Mouse (Mus musculus): Measurements from ENCODE around the gene Abhd12. TPM values are rescaled to one million over a fixed set of nuclear protein-coding genes. Genes with fewer than 3 reads are reported as not detected.
A peak's percentile ranks its signal among the peaks of the same experiment; 100 is the strongest.
"Not testable (repeated sequence)": the region's sequence is repeated elsewhere in the genome, so short reads cannot be mapped to it uniquely, and the experiment has no call there.

Gene Abhd12
- polyA plus RNA-seq (2015; fragmentation: Nextera tagmentation; extraction: Ambion mirVana) = 73.2 and 76.2 TPM in 2 replicates

DNA sequence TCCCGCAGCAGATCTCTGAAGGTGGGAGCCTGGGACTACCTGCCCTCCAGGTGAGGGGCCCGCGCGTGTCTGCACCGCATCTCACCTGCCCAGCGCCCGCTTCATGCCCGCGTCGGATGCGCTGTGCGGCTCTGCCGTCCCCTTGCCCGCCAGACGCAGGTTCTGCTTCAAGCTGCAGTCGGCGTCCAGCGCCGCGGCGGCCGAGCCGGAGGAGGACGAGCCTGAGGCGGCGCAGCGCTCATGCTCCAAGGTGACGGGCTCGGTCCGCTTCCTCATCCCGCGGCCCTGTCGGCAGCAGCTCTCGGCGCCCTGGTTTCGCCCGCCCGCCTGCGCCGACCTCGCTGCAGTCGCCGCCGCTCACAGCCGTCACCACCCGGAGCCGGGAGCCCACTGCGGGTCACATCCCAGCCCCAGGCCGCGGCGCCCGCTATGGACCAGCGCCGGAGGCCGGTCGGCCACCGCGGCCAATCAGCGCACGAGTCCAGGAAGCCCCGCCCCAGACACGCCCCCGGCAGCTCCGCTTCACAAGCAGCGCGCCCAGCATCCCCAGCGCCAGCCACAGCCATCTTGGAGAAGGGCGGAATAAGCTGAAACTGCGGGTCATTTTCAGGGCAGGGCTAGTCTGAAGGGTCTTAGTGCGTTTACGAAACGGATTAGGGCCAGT, at the start of gene Abhd12:
TSS of gene Abhd12 (minus strand) at position 470 of the 664 bp plus-strand sequence.
- Histone ChIP-seq H3K4me1 (replicated peaks; ENCODE audit: control insufficient read depth, insufficient read depth) (peaks cover 5% of the 10 kb centered on the region), H3K4me3 (ENCODE audit: low read depth, low read length) (peak within 1 kb of the TSS; percentile 81), H3K27ac (replicated peaks) (peak within 1 kb of the TSS; percentile 88), H3K36me3 (ENCODE audit: control insufficient read depth, insufficient read depth, low read length) (no peaks in the 10 kb centered on the region), H3K27me3 (ENCODE audit: control insufficient read depth, insufficient read depth, low read length) (no peaks in the 10 kb centered on the region), H3K4me2 (replicated peaks; ENCODE audit: low read depth) (peak within 1 kb of the TSS; percentile 92), H3K9me3 (ENCODE audit: control insufficient read depth, low read length) (no peaks in the 10 kb centered on the region), H3K9ac (ENCODE audit: low read length) (peak within 1 kb of the TSS; percentile 85)
- TF ChIP-seq CTCF (IDR thresholded peaks at IDR 0.05; ENCODE audit: low read depth) = 0 out of 2 replicates have a peak, but pooled peaks have one; percentile 7
- no peak for TF ChIP-seq EP300 (optimal IDR thresholded peaks at IDR 0.05)
- peak; percentile 98 for ATAC-seq (ENCODE audit: low FRiP score, low TSS enrichment)
- DNase-seq (ENCODE audit: low spot score) = peak; percentile 99
- WGBS = under 1% methylated on average over 63 of the region's 72 CpGs

GRCm38 (mm10) chr2:150951201-150951600, 46.7 kb upstream of the Abhd12 start:
- Histone ChIP-seq H3K27me3 (ENCODE audit: control insufficient read depth, insufficient read depth, low read length) (no peaks in the 10 kb centered on the region), H3K4me2 (replicated peaks; ENCODE audit: low read depth) (no peak overlapping the region), H3K4me3 (ENCODE audit: low read depth, low read length) (no peak overlapping the region), H3K9me3 (ENCODE audit: control insufficient read depth, low read length) (no peaks in the 10 kb centered on the region), H3K36me3 (ENCODE audit: control insufficient read depth, insufficient read depth, low read length) (peaks cover 3% of the 10 kb centered on the region; the same call in 1 of the 2 replicates), H3K27ac (replicated peaks) (no peak overlapping the region), H3K4me1 (replicated peaks; ENCODE audit: control insufficient read depth, insufficient read depth) (no peaks in the 10 kb centered on the region), H3K9ac (ENCODE audit: low read length) (no peak overlapping the region)
- ATAC-seq (ENCODE audit: low FRiP score, low TSS enrichment) = no peak
- no peak for DNase-seq (ENCODE audit: low spot score)
- TF ChIP-seq CTCF (IDR thresholded peaks at IDR 0.05; ENCODE audit: low read depth) (no peak), EP300 (optimal IDR thresholded peaks at IDR 0.05) (no peak)
- 86% methylated on average over 2 of the region's 2 CpGs for WGBS

GRCm38 (mm10) chr2:150950056-150950455, 45.5 kb upstream of the Abhd12 start:
- TF ChIP-seq EP300 (optimal IDR thresholded peaks at IDR 0.05) (no peak), CTCF (IDR thresholded peaks at IDR 0.05; ENCODE audit: low read depth) (no peak)
- Histone ChIP-seq H3K9ac (ENCODE audit: low read length) (no peak overlapping the region), H3K27ac (replicated peaks) (no peak overlapping the region), H3K36me3 (ENCODE audit: control insufficient read depth, insufficient read depth, low read length) (peaks cover 3% of the 10 kb centered on the region; the same call in 1 of the 2 replicates), H3K4me1 (replicated peaks; ENCODE audit: control insufficient read depth, insufficient read depth) (no peaks in the 10 kb centered on the region), H3K4me2 (replicated peaks; ENCODE audit: low read depth) (no peak overlapping the region), H3K9me3 (ENCODE audit: control insufficient read depth, low read length) (no peaks in the 10 kb centered on the region), H3K27me3 (ENCODE audit: control insufficient read depth, insufficient read depth, low read length) (no peaks in the 10 kb centered on the region), H3K4me3 (ENCODE audit: low read depth, low read length) (no peak overlapping the region)
- DNase-seq (ENCODE audit: low spot score) (no peak), ATAC-seq (ENCODE audit: low FRiP score, low TSS enrichment) (no peak)
- 87% methylated on average over 6 of the region's 6 CpGs for WGBS

GRCm38 (mm10) chr2:150949652-150950051, 45.1 kb upstream of the Abhd12 start:
- no peak for TF ChIP-seq EP300 (optimal IDR thresholded peaks at IDR 0.05)
- no peak for TF ChIP-seq CTCF (IDR thresholded peaks at IDR 0.05; ENCODE audit: low read depth)
- 90% methylated on average over 3 of the region's 3 CpGs for WGBS
- no peak for ATAC-seq (ENCODE audit: low FRiP score, low TSS enrichment)
- no peaks in the 10 kb centered on the region for H3K27me3 ChIP-seq (ENCODE audit: control insufficient read depth, insufficient read depth, low read length)
- DNase-seq (ENCODE audit: low spot score) = no peak
- H3K27ac ChIP-seq (replicated peaks) = no peak overlapping the region
- H3K9me3 ChIP-seq (ENCODE audit: control insufficient read depth, low read length) = no peaks in the 10 kb centered on the region
- H3K4me1 ChIP-seq (replicated peaks; ENCODE audit: control insufficient read depth, insufficient read depth) = no peaks in the 10 kb centered on the region
- no peak overlapping the region for H3K4me2 ChIP-seq (replicated peaks; ENCODE audit: low read depth)
- H3K36me3 ChIP-seq (ENCODE audit: control insufficient read depth, insufficient read depth, low read length) = peaks cover 3% of the 10 kb centered on the region; the same call in 1 of the 2 replicates
- no peak overlapping the region for H3K4me3 ChIP-seq (ENCODE audit: low read depth, low read length)
- no peak overlapping the region for H3K9ac ChIP-seq (ENCODE audit: low read length)

- 67% methylated on average over 5 of the region's 5 CpGs for WGBS
- H3K4me1 ChIP-seq (replicated peaks; ENCODE audit: control insufficient read depth, insufficient read depth) = no peaks in the 10 kb centered on the region
- H3K9ac ChIP-seq (ENCODE audit: low read length) = no peak overlapping the region
- DNase-seq (ENCODE audit: low spot score) = no peak
- no peak overlapping the region for H3K27ac ChIP-seq (replicated peaks)
- no peaks in the 10 kb centered on the region for H3K9me3 ChIP-seq (ENCODE audit: control insufficient read depth, low read length)
- ATAC-seq (ENCODE audit: low FRiP score, low TSS enrichment) = no peak
- no peak overlapping the region for H3K4me2 ChIP-seq (replicated peaks; ENCODE audit: low read depth)
- no peak for TF ChIP-seq EP300 (optimal IDR thresholded peaks at IDR 0.05)
- H3K27me3 ChIP-seq (ENCODE audit: control insufficient read depth, insufficient read depth, low read length) = no peaks in the 10 kb centered on the region
- H3K4me3 ChIP-seq (ENCODE audit: low read depth, low read length) = no peak overlapping the region
- H3K36me3 ChIP-seq (ENCODE audit: control insufficient read depth, insufficient read depth, low read length) = peaks cover 3% of the 10 kb centered on the region; the same call in 1 of the 2 replicates
Observed at GRCm38 (mm10) chr2:150948786-150949185, 44.2 kb upstream of the Abhd12 start.

DNA sequence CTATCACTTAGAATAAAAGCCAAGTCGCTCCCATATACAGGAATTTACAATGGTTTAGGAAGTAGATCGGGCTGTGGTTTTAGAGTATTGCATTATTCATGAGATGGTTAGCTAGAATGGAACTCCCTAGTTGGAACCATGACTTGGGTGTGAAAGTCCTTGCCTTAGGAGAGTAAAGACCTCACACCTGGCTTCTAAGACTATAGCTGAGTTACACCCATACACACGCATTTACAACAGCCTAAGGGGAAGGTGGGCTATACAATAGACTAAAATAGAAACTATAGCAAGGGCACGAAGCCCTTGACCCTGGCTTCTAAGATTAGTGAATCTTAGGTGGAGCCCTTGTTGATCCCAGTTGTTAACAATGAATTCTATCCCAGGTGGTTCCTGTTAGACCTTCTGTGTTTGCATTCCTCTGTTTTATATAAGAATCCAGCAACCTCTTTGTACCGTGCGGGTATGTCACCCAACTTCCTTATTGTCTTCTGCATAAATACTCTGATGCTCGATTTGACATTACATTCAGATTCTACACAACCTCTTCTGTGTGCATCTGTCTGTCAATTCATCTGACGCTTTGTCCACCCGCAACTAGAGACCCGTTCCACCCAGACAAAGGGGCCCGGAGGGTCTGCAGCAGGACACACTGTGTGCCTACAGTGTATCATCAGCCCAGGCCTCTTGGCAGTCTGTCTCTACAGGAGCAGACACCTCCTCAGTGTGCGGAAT, 43.5 kb upstream of the Abhd12 start:
- H3K4me3 ChIP-seq (ENCODE audit: low read depth, low read length); H3K27me3 ChIP-seq (ENCODE audit: control insufficient read depth, insufficient read depth, low read length); H3K36me3 ChIP-seq (ENCODE audit: control insufficient read depth, insufficient read depth, low read length); H3K4me1 ChIP-seq (replicated peaks; ENCODE audit: control insufficient read depth, insufficient read depth); H3K4me2 ChIP-seq (replicated peaks; ENCODE audit: low read depth); H3K27ac ChIP-seq (replicated peaks); H3K9me3 ChIP-seq (ENCODE audit: control insufficient read depth, low read length); ATAC-seq (ENCODE audit: low FRiP score, low TSS enrichment); H3K9ac ChIP-seq (ENCODE audit: low read length); DNase-seq (ENCODE audit: low spot score): not testable (repeated sequence)
- 83% methylated on average over 12 of the region's 12 CpGs for WGBS

- not testable (repeated sequence) for H3K4me1 ChIP-seq (replicated peaks; ENCODE audit: control insufficient read depth, insufficient read depth); H3K36me3 ChIP-seq (ENCODE audit: control insufficient read depth, insufficient read depth, low read length); H3K9ac ChIP-seq (ENCODE audit: low read length); DNase-seq (ENCODE audit: low spot score); ATAC-seq (ENCODE audit: low FRiP score, low TSS enrichment); H3K4me3 ChIP-seq (ENCODE audit: low read depth, low read length); H3K27ac ChIP-seq (replicated peaks); H3K4me2 ChIP-seq (replicated peaks; ENCODE audit: low read depth); H3K27me3 ChIP-seq (ENCODE audit: control insufficient read depth, insufficient read depth, low read length); H3K9me3 ChIP-seq (ENCODE audit: control insufficient read depth, low read length)
- WGBS = 86% methylated on average over 5 of the region's 5 CpGs
Observed at GRCm38 (mm10) chr2:150947341-150947740, 42.8 kb upstream of the Abhd12 start.

Data from stomach, postnatal 0 days (tissue).